Mouse (Mus musculus) small intestine, adult 2 months (tissue): ENCODE data around the gene Tgfb1. TPM values are rescaled to one million over a fixed set of nuclear protein-coding genes. Genes with fewer than 3 reads are reported as not detected.
A peak's percentile ranks its signal among the peaks of the same experiment; 100 is the strongest.

Experiments used
- H3K27ac ChIP-seq: fragments of 200-500 bp; 2 replicates; pipeline ENCODE4 v1.5.1; 2012; ENCODE audit warnings: low read depth, low read length, control low read depth, inconsistent platforms; ENCODE audit not compliant: insufficient read depth
- H3K27me3 ChIP-seq: fragments of 200-500 bp; 2 replicates; pipeline ENCODE4 v1.6.1; 2012; ENCODE audit warnings: mild to moderate bottlenecking, moderate library complexity, low read length, inconsistent platforms; ENCODE audit not compliant: control insufficient read depth, insufficient read depth
- H3K36me3 ChIP-seq: fragments of 200-500 bp; 2 replicates; pipeline ENCODE4 v1.6.1; 2012; ENCODE audit warnings: mild to moderate bottlenecking, low read length, control low read depth, inconsistent platforms; ENCODE audit not compliant: control insufficient read depth, insufficient read depth
- H3K4me1 ChIP-seq: fragments of 200-500 bp; 2 replicates; pipeline ENCODE4 v1.6.1; 2012; ENCODE audit warnings: low read length, inconsistent platforms, mixed read lengths; ENCODE audit not compliant: control insufficient read depth, insufficient read depth, insufficient read length
- H3K4me3 ChIP-seq: fragments of 200-500 bp; 2 replicates; pipeline ENCODE4 v1.5.1; 2012; ENCODE audit warnings: low read depth, mild to moderate bottlenecking, control low read depth, inconsistent platforms, low read length, moderate library complexity
- CTCF ChIP-seq: fragments of 200-500 bp; IDR thresholded peaks from 2 replicates; pipeline ENCODE4 v1.5.1; 2012; ENCODE audit warnings: low read depth, mild to moderate bottlenecking, control low read depth, inconsistent platforms, low read length, moderate library complexity, mixed read lengths; ENCODE audit not compliant: insufficient replicate concordance, insufficient read length; ENCODE audit errors: extremely low read depth
- POLR2A ChIP-seq: fragments of 200-500 bp; IDR thresholded peaks from 2 replicates; pipeline ENCODE4 v1.6.1; 2012; ENCODE audit warnings: low read depth, mild to moderate bottlenecking, control low read depth, inconsistent platforms, low read length, moderate library complexity
- WGBS: fragments of 180-500 bp; shearing (Covaris S2); methylation state at CpG from one replicate; pipeline ENCODE4 v1.1.7; 2018; 5-methylcytosine and 5-hydroxymethylcytosine counted together
- polyA plus RNA-seq: library from polyadenylated mRNA; depleted of rRNA; stranded (reverse); fragments of >200 nt; gene quantifications from 2 replicates; pipeline ENCODE4 v1.2.3, GENCODE M21; 2012

The Tgfb1 gene
- polyA plus RNA-seq, 1 experiment, result 24.4 TPM

- TF ChIP-seq POLR2A, result no peak
- Histone ChIP-seq H3K27me3 (no peaks in the 10 kb centered on the region), H3K27ac (no peak overlapping the region), H3K4me1 (0 out of 2 replicates have a peak, but pooled peaks cover 2% of the 10 kb centered on the region), H3K36me3 (peaks cover 86% of the 10 kb centered on the region), H3K4me3 (no peak overlapping the region)
- WGBS, result 81% methylated on average over 19 of the region's 19 CpGs
These were observed 39.1 kb downstream of the Tgfb1 start for GRCm38 (mm10) chr7:25725886-25726285.

- 85% methylated on average over 5 of the region's 5 CpGs for WGBS
- no peak for TF ChIP-seq CTCF
- no peak for TF ChIP-seq POLR2A
- 0 out of 2 replicates have a peak, but pooled peaks cover 2% of the 10 kb centered on the region for H3K4me1 ChIP-seq
- H3K27ac ChIP-seq, result no peak overlapping the region
- no peaks in the 10 kb centered on the region for H3K27me3 ChIP-seq
- H3K36me3 ChIP-seq, result peaks cover 90% of the 10 kb centered on the region
- no peak overlapping the region for H3K4me3 ChIP-seq
These were observed 41.0 kb downstream of the Tgfb1 start for GRCm38 (mm10) chr7:25727800-25728199.

DNA sequence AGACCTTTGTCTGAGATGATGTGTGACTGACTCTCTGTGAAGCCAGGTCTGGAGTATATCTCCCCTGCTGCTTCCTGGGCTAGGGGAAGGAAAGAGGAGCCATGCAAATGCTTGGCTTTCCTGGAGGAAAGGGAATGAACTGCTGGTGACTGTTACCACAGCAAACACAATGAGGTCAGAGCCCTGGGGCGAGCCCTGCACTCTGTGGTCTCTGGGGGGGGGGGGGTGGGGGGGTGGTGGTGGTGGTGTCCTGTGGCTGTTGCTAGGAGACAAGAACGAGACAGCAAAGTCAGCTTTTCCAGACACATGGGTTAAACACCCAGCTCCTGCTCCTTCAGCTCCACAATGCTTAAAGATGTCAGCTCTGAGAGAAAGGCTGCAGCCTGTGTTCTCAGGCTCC, 42.6 kb downstream of the Tgfb1 start:
- WGBS, result 68% methylated on average over 2 of the region's 2 CpGs
- Histone ChIP-seq H3K4me1 (0 out of 2 replicates have a peak, but pooled peaks cover under 1% of the 10 kb centered on the region), H3K27ac (0 out of 2 replicates have a peak overlapping the region, but pooled peaks have one; percentile 30), H3K4me3 (no peak overlapping the region), H3K36me3 (peaks cover 88% of the 10 kb centered on the region), H3K27me3 (no peaks in the 10 kb centered on the region)
- no peak for TF ChIP-seq CTCF
- TF ChIP-seq POLR2A, result no peak

DNA sequence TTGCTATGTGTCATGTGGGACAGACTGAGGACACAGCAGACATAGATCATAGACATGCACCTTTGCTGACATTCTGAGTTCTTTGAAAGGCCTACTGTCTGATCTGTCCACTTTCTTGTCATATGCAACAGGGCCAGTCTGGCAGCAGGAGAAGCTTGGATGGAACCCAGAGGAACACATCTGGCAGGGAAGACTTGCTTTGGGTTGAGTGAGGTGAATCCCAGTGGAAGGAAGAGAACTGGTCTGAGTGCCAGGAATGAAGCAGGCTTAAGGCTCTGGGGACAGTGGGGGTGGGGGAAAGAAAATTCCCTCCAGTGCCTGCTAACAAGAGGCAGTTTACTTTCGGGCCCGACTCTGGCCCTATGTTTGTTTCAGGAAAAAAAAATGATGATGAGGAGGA, 43.1 kb downstream of the Tgfb1 start:
- Histone ChIP-seq H3K4me1 (no peaks in the 10 kb centered on the region), H3K36me3 (peaks cover 88% of the 10 kb centered on the region), H3K27me3 (no peaks in the 10 kb centered on the region), H3K27ac (0 out of 2 replicates have a peak overlapping the region, but pooled peaks have one; percentile 30), H3K4me3 (no peak overlapping the region)
- TF ChIP-seq POLR2A (no peak), CTCF (no peak)
- WGBS, result 72% methylated on average over 2 of the region's 2 CpGs

DNA sequence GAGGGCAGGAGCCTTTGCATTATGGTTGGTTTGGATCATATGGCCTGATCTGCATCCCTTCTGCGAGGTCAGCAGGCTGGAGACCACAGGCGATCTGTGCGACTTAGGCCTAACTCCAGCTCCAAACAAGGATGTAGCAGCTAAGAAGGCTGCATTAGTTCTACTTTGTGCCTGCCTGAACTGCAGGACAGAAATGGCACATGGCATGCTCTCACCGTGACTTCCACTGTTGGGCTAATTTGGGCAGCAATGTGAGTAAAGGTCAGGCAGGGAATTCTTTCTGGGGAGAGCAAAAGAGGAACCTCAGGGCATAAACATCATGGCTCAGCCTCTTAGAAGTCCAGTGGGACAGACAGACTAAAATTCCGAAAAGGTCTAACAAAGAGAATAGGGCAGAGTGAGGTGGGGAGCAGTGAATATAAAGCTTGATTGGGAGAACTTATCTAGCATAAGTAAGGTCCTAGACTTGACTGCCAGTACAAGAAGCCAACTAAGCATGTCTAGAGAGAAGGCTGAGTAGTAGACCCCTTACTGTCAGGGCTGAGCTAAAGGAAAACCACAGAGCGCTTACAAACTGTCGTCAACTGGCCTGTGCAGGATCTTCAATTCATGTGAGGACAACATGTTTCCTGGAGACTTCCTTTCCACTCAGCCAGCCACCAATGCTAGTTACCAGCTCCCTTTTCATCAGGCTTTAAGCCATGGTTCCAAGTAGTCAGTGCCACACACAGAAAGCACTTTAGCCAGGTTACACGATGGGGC, 44.7 kb downstream of the Tgfb1 start:
- peaks cover 85% of the 10 kb centered on the region for H3K36me3 ChIP-seq
- no peak for TF ChIP-seq POLR2A
- no peak for TF ChIP-seq CTCF
- no peak overlapping the region for H3K27ac ChIP-seq
- no peaks in the 10 kb centered on the region for H3K4me1 ChIP-seq
- H3K27me3 ChIP-seq, result no peaks in the 10 kb centered on the region
- H3K4me3 ChIP-seq, result no peak overlapping the region
- 82% methylated on average over 8 of the region's 8 CpGs for WGBS

DNA sequence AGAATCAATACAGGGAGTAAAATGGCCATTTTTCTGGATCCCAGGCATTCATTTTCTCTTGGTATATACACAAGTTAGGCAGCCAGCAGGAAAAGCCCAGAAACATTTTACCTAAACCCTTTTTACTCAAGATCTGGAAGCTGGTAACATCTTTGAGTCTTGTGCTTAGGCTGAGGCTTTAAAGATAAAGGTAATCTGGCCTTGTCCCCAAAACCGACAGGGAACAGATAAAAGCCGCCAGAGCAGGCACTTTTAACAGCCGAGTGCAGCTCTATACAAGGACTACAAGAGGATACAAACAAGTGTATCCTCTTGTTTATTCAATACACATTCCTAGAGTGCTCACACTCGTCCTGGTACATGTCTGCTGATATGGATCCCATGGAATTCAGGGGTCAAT, 48.2 kb downstream of the Tgfb1 start:
- 54% methylated on average over 4 of the region's 4 CpGs for WGBS
- no peak overlapping the region for H3K4me3 ChIP-seq
- H3K27ac ChIP-seq, result no peak overlapping the region
- TF ChIP-seq CTCF, result no peak
- no peak for TF ChIP-seq POLR2A
- peaks cover 82% of the 10 kb centered on the region for H3K36me3 ChIP-seq
- H3K4me1 ChIP-seq, result no peaks in the 10 kb centered on the region
- H3K27me3 ChIP-seq, result no peaks in the 10 kb centered on the region

GRCm38 (mm10) chr7:25736920-25737319, 50.1 kb downstream of the Tgfb1 start:
- no peak for TF ChIP-seq CTCF
- no peak for TF ChIP-seq POLR2A
- H3K36me3 ChIP-seq, result peaks cover 83% of the 10 kb centered on the region

More at GRCm38 (mm10) chr7:25736920-25737319, 50.1 kb downstream of the Tgfb1 start:
- WGBS, result 90% methylated on average over 2 of the region's 2 CpGs
- Histone ChIP-seq H3K4me1 (no peaks in the 10 kb centered on the region), H3K4me3 (no peak overlapping the region), H3K27me3 (no peaks in the 10 kb centered on the region), H3K27ac (no peak overlapping the region)
